Mouse (Mus musculus) forebrain, embryonic 15.5 days (tissue): ENCODE measurements around the gene Alkbh6. TPM values are rescaled to one million over a fixed set of nuclear protein-coding genes. Genes with fewer than 3 reads are reported as not detected.

Source experiments
- ATAC-seq: fragments of 200-750 bp; cut with Nextera tagmentation; replicated peaks from 2 replicates; pipeline ENCODE4 v1.8.0; 2017; ENCODE audit warnings: mild to moderate bottlenecking, moderate TSS enrichment, moderate library complexity
- H3K27ac ChIP-seq: fragments of 300-500 bp; sonication (generic); replicated peaks from 2 replicates; pipeline ENCODE4 v1.5.1; 2015; ENCODE audit warnings: mild to moderate bottlenecking, inconsistent platforms
- H3K27me3 ChIP-seq: fragments of 300-500 bp; sonication (generic); 2 replicates; pipeline ENCODE4 v1.6.1; 2015; ENCODE audit warnings: inconsistent platforms
- H3K36me3 ChIP-seq: fragments of 300-500 bp; sonication (generic); 2 replicates; pipeline ENCODE4 v1.6.1; 2015; ENCODE audit warnings: mild to moderate bottlenecking, inconsistent platforms
- H3K4me1 ChIP-seq: fragments of 300-500 bp; sonication (generic); 2 replicates; pipeline ENCODE4 v1.6.1; 2015; ENCODE audit warnings: inconsistent platforms
- H3K4me2 ChIP-seq: fragments of 300-500 bp; sonication (generic); replicated peaks from 2 replicates; pipeline ENCODE4 v1.6.1; 2015; ENCODE audit warnings: mild to moderate bottlenecking, inconsistent platforms
- H3K4me3 ChIP-seq: fragments of 300-500 bp; sonication (generic); 2 replicates; pipeline ENCODE4 v1.5.1; 2015; ENCODE audit warnings: mild to moderate bottlenecking, inconsistent platforms
- H3K9ac ChIP-seq: fragments of 300-500 bp; sonication (generic); replicated peaks from 2 replicates; pipeline ENCODE4 v1.6.1; 2015; ENCODE audit warnings: mild to moderate bottlenecking, inconsistent platforms
- H3K9me3 ChIP-seq: fragments of 300-500 bp; sonication (generic); 2 replicates; pipeline ENCODE4 v1.6.1; 2016; ENCODE audit warnings: inconsistent platforms
- WGBS: fragments of 180-500 bp; shearing (Covaris S2); methylation state at CpG from one replicate; pipeline ENCODE4 v1.1.7; 2015; ENCODE audit warnings: mixed read lengths; 5-methylcytosine and 5-hydroxymethylcytosine counted together
- polyA plus RNA-seq: library from polyadenylated mRNA; unstranded; fragments of >200 nt; fragmentation: Nextera tagmentation; extraction: Ambion mirVana; gene quantifications from 2 replicates; pipeline ENCODE4 v1.2.1, GENCODE M21; 2015

Alkbh6 gene
- polyA plus RNA-seq, 1 experiment from 2014 or later: 99.6 TPM

GRCm38 (mm10) chr7:30297266-30297665, 11.3 kb upstream of the Alkbh6 start:
- Histone ChIP-seq H3K9ac (no peak overlapping the region), H3K27me3 (no peaks in the 10 kb centered on the region), H3K9me3 (no peaks in the 10 kb centered on the region), H3K4me3 (no peak overlapping the region), H3K27ac (no peak overlapping the region), H3K4me1 (peaks cover 27% of the 10 kb centered on the region), H3K4me2 (no peak overlapping the region), H3K36me3 (peaks cover 68% of the 10 kb centered on the region)
- WGBS: 88% methylated on average over 16 of the region's 16 CpGs
- ATAC-seq: no peak

GRCm38 (mm10) chr7:30300914-30301313, 7.6 kb upstream of the Alkbh6 start:
- Histone ChIP-seq H3K4me2 (no peak overlapping the region), H3K9me3 (no peaks in the 10 kb centered on the region), H3K27ac (no peak overlapping the region), H3K4me1 (no peaks in the 10 kb centered on the region), H3K36me3 (peaks cover 85% of the 10 kb centered on the region), H3K9ac (no peak overlapping the region), H3K27me3 (no peaks in the 10 kb centered on the region), H3K4me3 (no peak overlapping the region)
- no peak for ATAC-seq
- WGBS: 58% methylated on average over 3 of the region's 3 CpGs

- no peaks in the 10 kb centered on the region for H3K27me3 ChIP-seq
- no peaks in the 10 kb centered on the region for H3K9me3 ChIP-seq
- WGBS: 92% methylated on average over 16 of the region's 16 CpGs
- H3K4me1 ChIP-seq: peaks cover 23% of the 10 kb centered on the region
- peaks cover 50% of the 10 kb centered on the region for H3K36me3 ChIP-seq
- no peak overlapping the region for H3K9ac ChIP-seq
- H3K4me3 ChIP-seq: no peak overlapping the region
- no peak overlapping the region for H3K4me2 ChIP-seq
- peak overlapping the region; percentile 69 for H3K27ac ChIP-seq
- no peak for ATAC-seq
Observed at GRCm38 (mm10) chr7:30306083-30306779, 2.3 kb upstream of the Alkbh6 start.

- WGBS: 68% methylated on average over 15 of the region's 15 CpGs
- H3K4me1 ChIP-seq: peaks cover 23% of the 10 kb centered on the region
Observed at GRCm38 (mm10) chr7:30309395-30310129, 1.0 kb downstream of the Alkbh6 start.

GRCm38 (mm10) chr7:30310136-30310535, 1.6 kb downstream of the Alkbh6 start:
- no peak overlapping the region for H3K9ac ChIP-seq
- no peaks in the 10 kb centered on the region for H3K27me3 ChIP-seq
- no peak overlapping the region for H3K27ac ChIP-seq
- peaks cover 23% of the 10 kb centered on the region for H3K4me1 ChIP-seq
- H3K4me3 ChIP-seq: no peak overlapping the region
- peaks cover 23% of the 10 kb centered on the region for H3K36me3 ChIP-seq
- no peak for ATAC-seq
- 89% methylated on average over 12 of the region's 12 CpGs for WGBS
- no peak overlapping the region for H3K4me2 ChIP-seq
- H3K9me3 ChIP-seq: no peaks in the 10 kb centered on the region

More at GRCm38 (mm10) chr7:30309395-30310129, 1.0 kb downstream of the Alkbh6 start:
- Histone ChIP-seq H3K9me3 (no peaks in the 10 kb centered on the region), H3K4me3 (peak overlapping the region; percentile 54), H3K27ac (peak overlapping the region; percentile 36; the same call in 1 of the 2 replicates), H3K4me2 (peak overlapping the region; percentile 89), H3K36me3 (peaks cover 25% of the 10 kb centered on the region), H3K9ac (peak overlapping the region; percentile 62), H3K27me3 (no peaks in the 10 kb centered on the region)
- ATAC-seq: no peak

- Histone ChIP-seq H3K4me1 (peaks cover 17% of the 10 kb centered on the region), H3K4me2 (no peak overlapping the region), H3K9me3 (no peaks in the 10 kb centered on the region), H3K27ac (no peak overlapping the region), H3K36me3 (0 out of 2 replicates have a peak, but pooled peaks cover 3% of the 10 kb centered on the region), H3K27me3 (no peaks in the 10 kb centered on the region), H3K9ac (no peak overlapping the region), H3K4me3 (no peak overlapping the region)
- 49% methylated on average over 27 of the region's 27 CpGs for WGBS
- no peak for ATAC-seq
Observed at GRCm38 (mm10) chr7:30313666-30314320, 5.3 kb downstream of the Alkbh6 start.

GRCm38 (mm10) chr7:30314721-30315155, 6.2 kb downstream of the Alkbh6 start, which contains the start of gene Syne4:
Syne4 (plus strand) TSS chr7:30314807.
- H3K27me3 ChIP-seq: no peaks in the 10 kb centered on the region
- H3K4me3 ChIP-seq: no peak within 1 kb of the TSS
- H3K9me3 ChIP-seq: no peaks in the 10 kb centered on the region
- peaks cover 8% of the 10 kb centered on the region for H3K4me1 ChIP-seq
- 0 out of 2 replicates have a peak, but pooled peaks cover 3% of the 10 kb centered on the region for H3K36me3 ChIP-seq
- H3K27ac ChIP-seq: no peak within 1 kb of the TSS
- H3K9ac ChIP-seq: no peak within 1 kb of the TSS
- no peak for ATAC-seq
- WGBS: under 1% methylated on average over 9 of the region's 9 CpGs
- H3K4me2 ChIP-seq: no peak within 1 kb of the TSS

- 0 out of 2 replicates have a peak, but pooled peaks cover 3% of the 10 kb centered on the region for H3K36me3 ChIP-seq
- H3K27me3 ChIP-seq: no peaks in the 10 kb centered on the region
- peaks cover 3% of the 10 kb centered on the region for H3K4me1 ChIP-seq
- H3K27ac ChIP-seq: no peak overlapping the region
- no peak for ATAC-seq
- 80% methylated on average over 13 of the region's 13 CpGs for WGBS
- no peak overlapping the region for H3K4me2 ChIP-seq
- H3K4me3 ChIP-seq: no peak overlapping the region
- H3K9ac ChIP-seq: no peak overlapping the region
- no peaks in the 10 kb centered on the region for H3K9me3 ChIP-seq
Observed at GRCm38 (mm10) chr7:30315559-30316529, 7.3 kb downstream of the Alkbh6 start.

GRCm38 (mm10) chr7:30318142-30318541, 9.6 kb downstream of the Alkbh6 start:
- no peak overlapping the region for H3K4me3 ChIP-seq
- no peaks in the 10 kb centered on the region for H3K9me3 ChIP-seq
- H3K4me1 ChIP-seq: peaks cover 19% of the 10 kb centered on the region
- no peaks in the 10 kb centered on the region for H3K27me3 ChIP-seq
- no peak overlapping the region for H3K4me2 ChIP-seq
- H3K36me3 ChIP-seq: no peaks in the 10 kb centered on the region
- 84% methylated on average over 3 of the region's 3 CpGs for WGBS
- H3K9ac ChIP-seq: no peak overlapping the region
- H3K27ac ChIP-seq: no peak overlapping the region
- no peak for ATAC-seq

GRCm38 (mm10) chr7:30320946-30321345, 12.4 kb downstream of the Alkbh6 start:
- Histone ChIP-seq H3K27me3 (no peaks in the 10 kb centered on the region), H3K4me1 (peaks cover 19% of the 10 kb centered on the region), H3K27ac (no peak overlapping the region), H3K9ac (no peak overlapping the region; the same call in 1 of the 2 replicates), H3K4me2 (peak overlapping the region; percentile 75), H3K36me3 (no peaks in the 10 kb centered on the region), H3K4me3 (peak overlapping the region; percentile 100), H3K9me3 (no peaks in the 10 kb centered on the region)
- 78% methylated on average over 2 of the region's 2 CpGs for WGBS
- no peak for ATAC-seq
